Mouse (Mus musculus): ENCODE data around the gene Ankrd55.

GRCm38 (mm10) chr13:112289338-112289737 is 1.1 kb downstream of the Ankrd55 start:
- no peak for TF ChIP-seq GATA1 (IDR thresholded peaks at IDR 0.05; ENCODE audit: low read length)
- TF ChIP-seq TAL1 (IDR thresholded peaks at IDR 0.05; ENCODE audit: low read length) = no peak

Data from erythroblast, embryonic 14.5 days (primary cell).